Mouse (Mus musculus): ENCODE results near the gene Pole4. TPM values are rescaled to one million over a fixed set of nuclear protein-coding genes. Genes with fewer than 3 reads are reported as not detected.
A peak's percentile ranks its signal among the peaks of the same experiment; 100 is the strongest.

Gene Pole4
- 10 to 100 TPM; 15.0 to 19.2 (median 17.6) TPM for total RNA-seq (2022)

DNA sequence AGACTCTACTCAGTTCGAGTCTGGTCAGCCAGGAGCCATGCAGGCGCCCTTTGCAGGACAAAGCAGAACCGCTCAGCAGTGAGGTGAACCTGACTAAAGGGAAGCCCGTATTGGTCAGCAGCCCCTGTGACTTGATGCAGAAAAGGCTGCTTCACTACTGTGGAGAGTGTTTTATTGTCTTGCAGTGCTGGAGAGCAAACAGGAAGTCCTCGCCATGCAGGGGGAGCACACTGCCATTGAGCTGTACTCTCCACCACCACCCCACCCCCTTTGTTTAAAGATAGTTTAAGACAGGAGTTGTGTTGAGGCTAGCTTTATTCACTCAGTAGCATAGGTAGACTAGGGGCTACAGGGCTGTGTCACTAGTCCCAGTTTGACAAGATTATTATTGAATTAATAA lies at the start of gene Pole4:
TSS of gene Pole4 (minus strand) at position 145 of the 400 bp plus-strand sequence.
- no peak for DNase-seq (ENCODE audit: low spot score)

DNA sequence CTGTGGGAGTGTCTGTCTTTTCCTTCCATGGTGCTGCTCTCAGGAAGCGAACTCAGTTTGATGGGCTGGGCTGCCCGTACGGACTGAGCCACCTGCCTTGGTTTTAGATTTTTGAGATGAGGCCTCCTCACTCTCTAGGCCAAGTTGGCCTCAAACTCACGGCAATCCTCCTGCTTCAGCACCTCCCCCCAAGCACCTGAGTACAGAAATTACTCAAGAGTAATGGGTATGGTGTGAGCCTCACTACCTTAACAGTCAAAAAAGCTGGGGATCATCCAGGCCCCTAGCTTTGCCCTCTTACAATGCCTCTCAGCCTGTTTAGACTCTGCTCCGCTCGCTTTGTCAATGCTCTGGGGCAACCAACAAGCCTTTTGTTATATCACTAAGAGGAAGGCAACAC lies 49.6 kb upstream of the Pole4 start:
- DNase-seq (ENCODE audit: low spot score): no peak

DNA sequence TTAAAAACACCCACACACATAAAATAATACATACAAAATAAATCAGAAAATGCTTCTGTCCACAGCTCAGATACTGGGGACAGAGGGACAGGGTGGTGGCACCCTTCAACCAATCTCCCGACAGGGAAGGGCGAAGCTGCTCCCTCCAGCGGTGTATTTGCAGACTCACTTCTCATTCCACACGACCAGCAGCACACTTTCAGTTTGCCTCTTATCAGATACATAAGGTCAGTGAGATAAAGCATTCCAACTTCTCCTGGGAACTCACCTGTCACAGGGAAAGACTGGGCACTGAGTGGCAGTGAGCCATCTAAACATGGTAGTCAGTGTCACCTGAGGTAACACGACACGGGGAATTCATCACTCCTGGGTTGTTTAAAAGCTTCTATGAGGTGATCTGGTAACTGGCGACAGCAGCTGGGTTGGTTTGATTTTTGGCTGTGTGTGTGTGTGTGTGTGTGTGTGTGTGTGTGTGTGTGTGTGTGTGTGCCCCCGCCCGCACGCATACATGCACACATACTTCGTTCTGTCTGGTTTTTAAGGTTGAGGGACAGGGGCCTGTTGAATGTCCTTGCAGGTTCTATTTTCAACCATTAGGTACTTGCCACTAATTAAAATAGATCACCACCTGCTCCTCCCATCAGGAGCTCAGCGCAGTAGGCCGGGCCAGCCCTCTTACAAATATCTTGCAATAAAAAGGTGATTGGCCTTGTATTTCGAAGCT lies 48.6 kb upstream of the Pole4 start:
- no peak for DNase-seq (ENCODE audit: low spot score)

DNA sequence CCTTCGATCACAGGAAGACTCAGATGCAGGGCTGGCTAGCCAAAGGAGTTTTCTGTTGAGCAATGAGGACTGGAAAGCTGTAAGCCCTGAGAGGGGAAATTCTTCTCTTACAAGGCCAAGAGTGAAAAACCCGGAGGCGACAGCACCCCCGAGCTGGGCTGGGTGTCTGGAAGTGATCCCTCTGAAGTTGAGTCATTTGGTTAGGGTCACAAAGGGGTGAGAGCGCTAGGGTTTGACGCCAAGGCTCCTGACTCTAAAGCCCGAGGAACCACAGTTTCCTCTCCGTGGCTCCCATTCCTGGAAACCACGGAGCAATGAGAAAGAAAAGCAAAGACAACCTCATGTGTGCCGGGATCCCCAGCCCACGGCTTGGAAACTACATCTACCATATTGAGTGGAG lies 47.9 kb upstream of the Pole4 start:
- no peak for DNase-seq (ENCODE audit: low spot score)

DNA sequence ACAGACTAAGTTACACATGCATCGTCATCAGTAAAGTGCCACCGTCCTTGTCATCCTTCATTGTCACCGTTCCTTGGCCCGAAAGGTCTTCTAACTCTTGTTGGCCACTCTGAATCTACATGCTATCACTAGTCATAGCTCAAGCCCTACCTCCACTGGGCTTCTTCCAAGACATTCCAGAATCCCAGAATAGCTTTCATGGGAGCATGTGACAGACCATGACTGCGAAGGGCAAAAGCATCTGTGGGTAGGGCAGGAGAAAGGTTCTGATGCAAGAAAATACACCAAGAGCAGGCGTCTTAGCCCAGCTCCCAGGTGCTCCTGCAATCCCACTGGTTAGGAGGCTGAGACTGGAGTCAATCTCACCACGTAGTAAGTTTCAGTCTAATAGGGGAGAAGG lies 46.6 kb upstream of the Pole4 start:
- DNase-seq (ENCODE audit: low spot score): peak; percentile 74

DNA sequence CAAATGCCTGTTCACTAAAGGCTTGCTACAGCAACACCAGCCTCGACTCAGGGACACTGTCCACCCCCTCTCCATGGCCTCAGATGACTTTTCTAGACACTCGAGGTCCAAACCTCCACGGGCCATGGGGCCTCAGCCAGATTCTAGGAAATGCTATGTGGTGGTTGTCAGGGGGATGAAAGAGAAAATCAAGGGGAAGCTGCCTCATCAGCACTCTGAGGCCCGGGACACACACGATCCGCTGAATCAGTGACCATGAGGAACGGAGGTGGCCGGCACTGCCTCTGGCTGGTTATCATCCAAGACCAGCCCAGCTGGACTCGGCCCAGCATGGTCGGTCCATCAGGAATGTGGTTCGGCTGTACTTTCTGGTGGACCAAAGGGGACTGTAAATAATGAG lies 45.9 kb upstream of the Pole4 start:
- no peak for DNase-seq (ENCODE audit: low spot score)

DNA sequence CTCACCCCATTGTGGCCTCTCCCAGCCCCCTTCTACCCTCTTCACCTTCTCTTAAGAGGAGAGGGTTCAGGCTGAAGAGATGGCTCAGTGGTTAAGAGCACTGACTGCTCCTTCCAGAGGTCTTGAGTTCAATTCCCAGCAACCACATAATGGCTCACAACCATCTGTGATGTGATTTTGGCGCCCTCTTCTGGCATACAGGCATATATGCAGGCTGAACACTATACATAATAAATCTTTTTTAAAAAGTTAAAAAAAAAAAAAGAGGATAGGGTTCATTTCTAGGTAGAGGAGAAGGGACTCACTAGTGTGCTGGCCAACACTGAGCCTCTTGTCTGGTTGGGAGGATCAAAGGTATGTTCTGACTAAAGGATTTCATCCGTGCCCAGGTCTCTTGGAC lies 44.9 kb upstream of the Pole4 start:
- DNase-seq (ENCODE audit: low spot score): no peak

DNA sequence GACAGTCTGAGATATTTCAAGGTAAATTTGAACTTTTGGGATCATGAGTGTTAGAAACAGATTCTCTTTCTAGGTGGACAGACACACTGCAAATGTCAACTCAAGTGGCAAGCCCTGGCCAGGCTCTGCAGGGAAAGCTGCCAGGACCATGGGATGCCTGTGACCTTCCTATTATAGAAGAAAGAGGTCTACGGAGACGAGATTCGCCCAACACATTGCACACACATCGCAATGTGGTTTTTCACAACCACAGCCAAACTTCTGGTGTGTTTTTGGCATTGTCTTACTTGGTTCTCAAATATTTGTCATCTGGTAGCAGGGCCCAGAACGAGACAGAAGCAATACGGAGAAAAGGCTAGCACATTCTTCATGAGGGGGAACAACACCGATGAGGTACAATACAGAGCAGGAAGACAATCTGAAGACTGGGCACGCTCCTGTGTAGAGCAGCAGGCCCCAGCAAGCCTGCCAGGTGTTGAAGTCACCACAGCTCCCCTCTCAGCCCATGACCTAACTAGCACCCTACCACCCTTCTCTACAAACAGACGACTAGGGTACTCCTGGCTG lies 43.0 kb upstream of the Pole4 start:
- DNase-seq (ENCODE audit: low spot score): no peak

DNA sequence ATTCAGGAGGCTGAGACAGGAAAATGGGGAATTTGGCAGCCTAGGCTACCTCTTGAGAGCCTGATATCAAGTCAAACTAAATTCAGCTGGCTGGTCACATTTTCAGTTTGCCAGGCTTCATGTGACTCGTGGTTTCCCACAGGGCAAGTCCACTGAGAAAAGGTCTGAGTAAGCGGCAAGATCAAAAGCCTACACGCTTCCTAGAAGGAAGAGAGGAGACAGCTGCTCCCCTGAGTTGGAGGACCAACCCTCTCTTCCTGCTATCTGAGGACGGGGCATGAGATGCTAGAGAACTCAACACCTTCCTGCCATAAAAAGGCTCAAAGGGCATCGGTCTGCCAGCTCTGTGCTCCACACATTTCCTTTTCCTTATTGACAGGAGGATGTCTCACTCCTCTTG lies 41.9 kb upstream of the Pole4 start:
- DNase-seq (ENCODE audit: low spot score): no peak

DNA sequence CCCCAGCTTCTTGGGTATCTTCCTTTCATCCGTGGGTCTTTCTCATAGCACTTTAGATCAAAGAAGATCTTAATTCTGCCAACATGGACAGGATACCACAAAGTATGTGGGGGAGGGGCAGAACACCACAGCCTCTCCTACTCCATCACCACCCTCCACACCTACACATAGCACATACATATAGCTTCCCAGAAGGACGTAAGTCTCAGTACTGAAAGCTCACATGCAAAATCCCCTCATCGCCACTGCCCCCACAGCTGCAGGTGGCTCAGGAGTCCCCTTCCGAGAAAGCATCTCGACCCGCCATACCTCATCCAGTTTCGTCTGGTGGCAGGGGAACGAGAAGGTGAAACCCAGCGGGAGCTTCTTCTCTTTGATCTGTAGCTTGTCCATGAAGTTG lies 39.4 kb upstream of the Pole4 start:
- DNase-seq (ENCODE audit: low spot score): no peak

DNA sequence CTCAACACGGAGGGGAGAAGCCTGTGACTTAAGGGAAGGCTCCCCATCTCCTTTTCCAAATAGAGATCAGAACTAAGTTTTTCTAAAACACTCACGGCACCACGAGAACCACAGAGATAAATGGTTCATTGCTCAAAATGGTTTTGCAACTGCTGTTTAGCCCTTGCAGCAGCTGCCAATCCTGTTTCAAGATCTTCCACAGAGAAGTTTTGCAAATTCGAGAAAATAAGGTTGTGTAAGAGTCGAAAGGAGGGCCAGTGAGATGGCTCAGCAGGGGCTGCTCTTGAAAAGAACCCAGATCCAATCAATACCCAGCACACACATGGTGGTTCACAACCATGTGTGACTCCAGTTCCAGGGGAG lies 36.3 kb upstream of the Pole4 start:
- no peak for DNase-seq (ENCODE audit: low spot score)

DNA sequence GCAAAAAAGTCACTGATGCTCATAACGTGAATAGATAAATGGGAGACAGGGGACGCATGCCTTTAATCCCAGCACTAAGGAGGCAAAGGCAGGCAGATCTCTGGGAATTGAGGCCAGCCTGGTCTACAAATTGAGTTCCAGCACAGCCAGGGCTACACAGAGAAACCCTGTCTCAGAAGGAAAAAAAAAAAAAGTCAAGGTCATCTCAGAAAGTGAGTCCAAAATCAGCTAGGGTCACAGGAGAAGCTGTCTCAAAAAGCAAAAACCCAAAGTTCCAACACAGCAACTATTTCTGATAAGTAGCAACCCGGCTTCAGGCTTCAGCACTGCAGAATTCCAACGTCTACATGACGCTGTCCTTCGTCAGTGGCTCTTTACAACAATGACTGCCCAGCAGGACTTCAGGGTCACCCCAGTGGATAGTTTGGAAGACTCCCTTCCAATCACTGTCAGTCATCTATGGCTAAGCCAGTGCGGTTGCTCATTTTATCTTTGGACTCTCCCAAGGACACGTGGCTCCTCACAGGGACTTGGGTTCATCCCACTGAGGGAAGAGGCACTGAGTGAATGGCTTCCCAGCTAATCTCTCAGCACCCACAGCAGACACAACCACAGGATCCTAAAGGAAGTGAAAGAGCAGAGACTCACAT lies 35.8 kb upstream of the Pole4 start:
- DNase-seq (ENCODE audit: low spot score): no peak

DNA sequence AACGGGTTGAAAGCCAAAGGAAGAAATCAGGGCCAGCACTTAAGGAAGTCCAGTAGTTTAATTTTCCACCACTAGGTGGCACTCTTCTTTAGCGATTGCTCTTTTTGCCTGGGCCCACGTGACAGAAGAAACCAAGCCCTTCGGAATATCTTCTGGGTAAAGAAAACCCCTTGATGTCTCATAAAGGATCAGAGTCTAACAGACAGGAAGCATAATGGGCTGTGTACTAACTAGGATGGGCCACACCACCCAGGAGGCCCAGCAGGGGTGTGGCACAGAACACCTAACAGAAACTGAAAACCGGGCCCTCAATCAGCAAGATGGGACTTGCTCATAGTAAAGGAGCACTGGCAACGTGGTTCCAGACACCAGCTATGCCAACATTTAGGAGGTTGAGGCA lies 35.1 kb upstream of the Pole4 start:
- DNase-seq (ENCODE audit: low spot score): peak; percentile 81

DNA sequence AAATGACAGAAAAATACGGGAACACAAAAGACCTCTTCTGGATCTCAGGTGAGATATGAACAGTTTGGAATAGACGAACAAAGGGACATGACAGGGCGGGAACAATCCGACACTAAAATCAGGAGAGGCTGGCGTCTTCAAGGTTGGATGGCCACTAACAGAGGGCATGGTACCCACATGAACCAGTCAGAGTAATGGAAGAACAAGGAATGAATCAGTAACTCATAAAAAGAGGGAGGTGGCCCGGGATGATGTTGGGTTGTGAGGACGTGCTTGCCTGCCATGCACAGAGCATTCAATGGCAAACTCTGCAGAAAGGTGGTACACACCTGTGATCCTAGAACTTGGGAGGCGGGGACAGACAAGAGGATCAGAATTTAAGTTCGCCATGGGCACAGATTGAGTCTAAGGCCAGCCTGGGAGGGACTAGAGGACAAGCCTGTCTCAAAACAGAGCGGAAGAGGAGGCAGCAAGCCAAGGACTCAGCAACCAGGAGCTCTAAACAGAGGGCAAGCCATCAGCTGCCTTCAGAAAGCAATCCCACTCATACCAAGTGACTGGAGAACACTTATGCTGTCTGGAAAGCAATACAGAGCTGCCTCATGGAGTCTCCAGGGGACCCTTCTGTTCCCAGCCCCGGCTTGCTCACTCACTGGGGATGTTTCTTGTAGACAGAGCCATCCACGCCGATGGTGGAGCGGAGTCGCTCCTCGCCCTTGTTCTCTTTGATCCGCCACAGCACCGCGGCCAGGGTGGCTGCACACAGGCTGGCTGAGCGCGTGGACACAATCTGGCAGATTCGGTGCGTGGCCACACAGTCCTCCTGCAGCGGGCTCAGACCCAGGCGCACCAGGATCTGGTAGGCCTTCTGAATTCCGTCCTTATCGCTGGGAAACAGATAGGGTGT lies 32.7 kb upstream of the Pole4 start:
- DNase-seq (ENCODE audit: low spot score): no peak

DNA sequence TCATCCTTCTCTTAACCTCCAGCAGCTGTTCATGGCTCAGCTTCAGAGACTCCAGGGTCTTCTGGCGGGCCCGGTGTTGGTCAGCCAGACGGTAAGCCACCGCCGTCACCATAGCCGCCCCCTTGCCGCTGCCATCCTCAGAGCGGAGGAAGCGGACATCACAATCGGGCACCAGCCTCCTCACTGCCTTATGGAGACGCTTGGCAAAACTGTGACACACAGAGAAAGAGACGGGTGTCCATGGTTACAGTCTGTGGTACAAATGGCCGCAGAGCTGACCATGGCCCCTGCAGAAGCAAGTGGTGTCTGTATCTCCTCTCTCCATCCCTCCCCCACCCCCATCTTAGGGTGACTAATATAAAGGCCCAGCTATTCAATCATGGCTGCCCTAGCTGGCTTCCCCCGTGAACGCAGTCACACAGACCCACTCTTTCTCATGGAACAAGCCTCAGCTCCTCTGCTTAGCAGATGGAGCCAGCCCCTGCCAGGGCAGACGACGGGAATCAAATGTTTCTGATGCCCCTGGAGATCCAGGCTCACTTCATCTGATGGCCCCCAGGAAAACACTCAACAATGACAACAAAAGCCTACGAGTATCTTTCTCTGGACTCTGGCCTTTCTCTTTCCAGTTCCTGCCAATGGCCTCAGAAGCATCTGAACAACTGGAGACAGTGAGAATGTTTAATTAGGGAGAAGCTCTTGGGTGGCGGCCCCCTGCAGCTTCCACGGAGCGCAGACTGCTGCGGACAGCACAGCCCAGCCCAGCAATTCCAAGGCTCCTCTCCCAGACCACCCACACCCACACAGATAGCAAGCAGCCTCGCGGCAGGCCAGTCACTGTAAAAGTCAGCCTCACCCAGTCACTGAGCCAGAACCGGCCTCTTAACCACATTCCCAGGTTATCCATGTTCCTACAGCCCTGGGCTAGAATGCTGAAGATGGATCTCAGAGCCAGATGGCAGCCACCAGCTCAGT lies 31.7 kb upstream of the Pole4 start:
- DNase-seq (ENCODE audit: low spot score): no peak

DNA sequence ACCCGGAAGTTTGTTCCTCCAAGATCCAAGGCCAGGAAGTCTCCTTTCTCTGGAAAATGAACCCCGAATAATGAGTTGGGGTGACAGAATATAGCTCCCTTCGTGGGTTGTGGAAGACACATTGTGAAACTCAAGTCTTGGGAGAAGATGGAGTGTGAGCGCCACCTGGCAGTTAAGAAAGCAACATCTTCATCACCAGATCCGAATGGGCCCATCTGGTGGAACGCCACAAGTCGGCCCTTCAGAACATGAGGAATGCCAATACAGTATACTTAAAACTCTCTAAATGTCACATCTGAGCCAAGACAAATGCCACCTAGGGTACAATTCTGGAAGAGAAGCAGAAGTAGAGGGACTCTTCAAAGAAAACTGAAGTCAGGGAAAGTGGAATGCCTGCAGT lies 30.2 kb upstream of the Pole4 start:
- no peak for DNase-seq (ENCODE audit: low spot score)

DNA sequence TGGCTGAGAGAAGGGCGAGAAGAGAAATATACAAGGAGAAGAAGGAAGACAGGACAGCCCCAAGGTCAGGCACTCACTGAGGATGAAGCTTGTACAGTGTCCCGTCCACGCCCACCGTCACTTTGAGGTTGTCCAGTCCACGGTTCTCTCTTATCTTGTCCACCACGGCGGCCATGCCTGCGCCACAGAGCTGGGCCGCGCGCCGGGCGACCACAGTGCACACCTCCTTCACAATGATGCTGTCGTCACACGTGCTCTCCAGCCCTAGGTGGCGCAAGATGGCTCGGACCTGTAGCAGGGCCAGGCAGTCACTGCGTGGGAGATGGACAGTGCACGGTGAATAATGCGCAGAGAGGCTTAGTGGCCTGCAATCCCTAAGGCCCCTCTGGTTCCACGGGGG lies 23.5 kb upstream of the Pole4 start:
- DNase-seq (ENCODE audit: low spot score): no peak

DNA sequence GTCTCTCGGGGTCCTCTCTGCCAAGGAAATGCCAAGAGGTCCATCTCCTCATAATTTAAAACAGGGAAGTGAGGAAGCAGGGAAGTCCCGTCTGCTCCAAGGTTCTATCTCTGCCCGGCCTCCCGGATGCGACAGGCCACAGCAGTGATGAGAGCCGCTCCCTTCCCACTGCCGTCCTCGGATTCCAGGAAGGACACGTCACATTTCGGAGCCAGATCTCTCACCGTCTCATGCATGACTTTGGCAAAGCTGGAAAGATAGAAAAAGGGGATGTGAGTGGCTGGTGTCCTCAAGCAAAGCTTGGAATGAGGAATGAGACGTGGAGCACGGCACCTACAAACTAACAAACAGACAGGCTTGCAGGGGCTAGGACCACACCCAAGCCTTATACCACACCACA lies 22.0 kb upstream of the Pole4 start:
- no peak for DNase-seq (ENCODE audit: low spot score)

DNA sequence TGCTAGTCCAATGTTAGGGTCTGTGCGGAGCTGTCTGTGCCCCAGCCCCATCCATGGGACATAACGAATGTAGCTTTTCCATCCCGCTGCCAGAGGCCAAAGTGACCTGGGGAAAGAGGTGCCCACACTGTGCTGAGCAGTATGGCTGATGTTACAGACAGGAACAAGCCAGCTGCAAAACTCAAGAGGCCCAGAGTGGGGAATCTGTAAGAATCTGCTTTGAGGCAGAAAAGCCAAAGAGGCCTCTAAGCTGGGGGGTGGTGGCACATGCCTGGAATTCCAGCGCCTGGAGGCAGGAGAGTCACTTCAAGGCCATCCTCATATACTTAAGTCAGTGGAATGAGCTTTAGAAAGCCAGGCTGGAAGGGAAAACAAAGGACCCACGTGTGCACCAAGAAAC lies 18.2 kb upstream of the Pole4 start:
- DNase-seq (ENCODE audit: low spot score): no peak

DNA sequence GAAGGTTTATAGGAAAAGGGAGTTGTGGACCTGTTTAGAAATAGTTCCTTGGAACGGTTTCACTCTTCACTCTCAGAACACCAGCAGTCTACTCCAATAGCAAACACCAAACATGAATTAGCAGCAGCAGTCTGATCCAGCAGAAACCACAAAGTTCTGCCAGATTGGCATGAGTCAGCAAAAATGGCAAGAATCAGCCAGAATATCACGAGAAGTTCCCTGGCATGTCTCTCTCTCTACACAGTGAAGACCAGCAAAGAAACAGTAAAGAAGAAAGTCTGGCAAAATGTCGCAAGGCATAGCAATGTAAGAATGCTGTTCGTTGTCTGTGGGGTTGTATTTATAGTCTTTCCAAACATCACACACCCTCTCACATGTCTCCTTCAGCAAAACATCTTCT lies 11.0 kb upstream of the Pole4 start:
- no peak for DNase-seq (ENCODE audit: low spot score)

DNA sequence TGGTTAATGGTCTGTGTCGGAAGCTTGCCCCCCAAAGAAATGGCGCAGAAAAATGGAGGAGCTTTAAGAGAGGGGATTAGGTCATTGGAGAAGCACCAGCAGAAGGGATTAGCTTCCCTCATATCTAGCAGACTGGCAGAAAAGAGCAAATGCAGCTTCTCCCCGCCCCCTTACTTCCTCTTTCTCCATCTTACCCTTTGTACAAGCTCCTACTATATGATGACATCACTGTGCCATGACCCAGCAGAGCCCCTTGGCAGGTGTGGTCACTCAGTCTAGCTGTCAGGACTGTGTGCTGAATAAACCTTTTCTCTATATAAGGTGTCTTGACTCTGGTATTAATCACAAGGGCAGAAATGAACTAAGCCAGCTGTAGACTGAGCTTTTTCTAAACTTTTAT lies 10.5 kb upstream of the Pole4 start:
- DNase-seq (ENCODE audit: low spot score): no peak
